Mouse (Mus musculus) MEL (cell line): ENCODE results near the gene Apon. TPM values are rescaled to one million over a fixed set of nuclear protein-coding genes. Genes with fewer than 3 reads are reported as not detected.
A peak's percentile ranks its signal among the peaks of the same experiment; 100 is the strongest.

Experiments used
- DNase-seq: peaks from one replicate; pipeline ENCODE4 v3.0.0; 2011; ENCODE audit warnings: low read depth, low spot score
- H3K27ac ChIP-seq: 2 replicates; pipeline ENCODE4 v1.5.1; 2012; ENCODE audit warnings: low read depth, mild to moderate bottlenecking, control low read depth, low read length, moderate library complexity; ENCODE audit not compliant: control insufficient read depth
- H3K27me3 ChIP-seq, 2 experiments: fragments of 150-350 bp in 1 of 2; sonication (generic) in 1 of 2; 2 replicates each; pipeline ENCODE4 v1.6.1; 2012; ENCODE audit warnings: low read length in 2 of 2, mild to moderate bottlenecking in 2 of 2, improper control_type of control experiment in 1 of 2, moderate library complexity in 1 of 2; ENCODE audit not compliant: insufficient read depth in 2 of 2, control insufficient read depth in 1 of 2
- H3K36me3 ChIP-seq, 2 experiments: 2 replicates each; pipeline ENCODE4 v1.6.1; 2012 to 2014; ENCODE audit warnings: low read length in 2 of 2, improper control_type of control experiment in 1 of 2, inconsistent platforms in 1 of 2, mild to moderate bottlenecking in 1 of 2; ENCODE audit not compliant: insufficient read depth in 2 of 2, control insufficient read depth in 1 of 2
- H3K4me1 ChIP-seq, 2 experiments: fragments of 150-350 bp in 1 of 2; sonication (generic) in 1 of 2; 2 replicates each; pipeline ENCODE4 v1.6.1; 2012; ENCODE audit warnings: low read length in 2 of 2, improper control_type of control experiment in 1 of 2, mild to moderate bottlenecking in 1 of 2; ENCODE audit not compliant: insufficient read depth in 2 of 2, control insufficient read depth in 1 of 2
- H3K4me3 ChIP-seq, 2 experiments: fragments of 150-350 bp in 1 of 2; sonication (generic) in 1 of 2; 2 replicates each; pipeline ENCODE4 v1.5.1; 2012; ENCODE audit warnings: low read depth in 2 of 2, low read length in 2 of 2, mild to moderate bottlenecking in 2 of 2, moderate library complexity in 2 of 2, control low read depth in 1 of 2, improper control_type of control experiment in 1 of 2; ENCODE audit not compliant: control insufficient read depth in 1 of 2, insufficient read depth in 1 of 2
- H3K79me2 ChIP-seq: 2 replicates; pipeline ENCODE4 v1.6.1; 2012; ENCODE audit warnings: mild to moderate bottlenecking, low read length, moderate library complexity; ENCODE audit not compliant: control insufficient read depth, poor library complexity, insufficient read depth
- H3K9ac ChIP-seq: 2 replicates; pipeline ENCODE4 v1.6.1; 2012; ENCODE audit warnings: low read depth, mild to moderate bottlenecking, control low read depth, low read length, moderate library complexity; ENCODE audit not compliant: control insufficient read depth, poor library complexity, severe bottlenecking
- H3K9me3 ChIP-seq: fragments of 150-350 bp; sonication (generic); replicated peaks from 2 replicates; pipeline ENCODE4 v1.6.1; 2012; ENCODE audit warnings: mild to moderate bottlenecking, low read length, improper control_type of control experiment, moderate library complexity; ENCODE audit not compliant: insufficient read depth
- BHLHE40 ChIP-seq: IDR thresholded peaks from 2 replicates; pipeline ENCODE4 v1.6.1; 2012; ENCODE audit warnings: low read depth, mild to moderate bottlenecking, inconsistent platforms, low read length, improper control_type of control experiment, borderline replicate concordance
- CHD1 ChIP-seq: IDR thresholded peaks from 2 replicates; pipeline ENCODE4 v1.6.1; 2012; ENCODE audit warnings: low read depth, mild to moderate bottlenecking, inconsistent platforms, low read length, improper control_type of control experiment
- ELF1 ChIP-seq: IDR thresholded peaks from 2 replicates; pipeline ENCODE4 v1.6.1; 2014; ENCODE audit warnings: low read depth, mild to moderate bottlenecking, inconsistent platforms, low read length, improper control_type of control experiment, moderate library complexity
- EP300 ChIP-seq, 2 experiments: IDR thresholded peaks; 2 replicates each; pipeline ENCODE4 v1.6.1; 2011; ENCODE audit warnings: improper control_type of control experiment in 2 of 2, low read length in 2 of 2, low read depth in 1 of 2, mild to moderate bottlenecking in 1 of 2
- ETS1 ChIP-seq: IDR thresholded peaks from 2 replicates; pipeline ENCODE4 v1.6.1; 2012; ENCODE audit warnings: low read depth, mild to moderate bottlenecking, inconsistent platforms, low read length, improper control_type of control experiment, moderate library complexity
- GABPA ChIP-seq: IDR thresholded peaks from 2 replicates; pipeline ENCODE4 v1.6.1; 2012; ENCODE audit warnings: low read depth, mild to moderate bottlenecking, inconsistent platforms, low read length, improper control_type of control experiment, moderate library complexity
- HCFC1 ChIP-seq: IDR thresholded peaks from 2 replicates; pipeline ENCODE4 v1.6.1; 2012; ENCODE audit warnings: low read depth, mild to moderate bottlenecking, inconsistent platforms, low read length, improper control_type of control experiment, moderate library complexity
- JUND ChIP-seq: IDR thresholded peaks from 2 replicates; pipeline ENCODE4 v1.6.1; 2011; ENCODE audit warnings: low read depth, mild to moderate bottlenecking, improper control_type of control experiment, low read length
- MYC ChIP-seq: IDR thresholded peaks from 2 replicates; pipeline ENCODE4 v1.6.1; 2011; ENCODE audit warnings: low read depth, mild to moderate bottlenecking, low read length, improper control_type of control experiment, moderate library complexity
- NELFE ChIP-seq: IDR thresholded peaks from 2 replicates; pipeline ENCODE4 v1.6.1; 2011; ENCODE audit warnings: low read depth, low read length, improper control_type of control experiment
- RCOR1 ChIP-seq: IDR thresholded peaks from 2 replicates; pipeline ENCODE4 v1.6.1; 2012; ENCODE audit warnings: low read depth, mild to moderate bottlenecking, inconsistent platforms, low read length, improper control_type of control experiment
- TAL1 ChIP-seq: IDR thresholded peaks from 2 replicates; pipeline ENCODE4 v1.6.1; 2012; ENCODE audit warnings: mild to moderate bottlenecking, inconsistent platforms, low read length, moderate library complexity, mixed read lengths
- ZNF384 ChIP-seq: IDR thresholded peaks from 2 replicates; pipeline ENCODE4 v1.6.1; 2012; ENCODE audit warnings: low read depth, mild to moderate bottlenecking, inconsistent platforms, low read length, improper control_type of control experiment
- polyA plus RNA-seq, 2 experiments: library from polyadenylated mRNA; stranded (reverse) in 1 of 2; unstranded in 1 of 2; fragments of >175 nt in 1 of 2; fragments of >200 nt in 1 of 2; gene quantifications; 2 replicates each; pipeline versions ENCODE4 v1.2.1 to v1.2.4; 2012; ENCODE audit warnings: low replicate concordance in 2 of 2, low read depth in 1 of 2; ENCODE audit not compliant: insufficient read length in 2 of 2, insufficient read depth in 1 of 2, missing spikeins in 1 of 2
- total RNA-seq: library from RNA; depleted of rRNA; stranded (reverse); fragments of 300-350 nt; gene quantifications from 2 replicates; pipeline ENCODE4 v1.2.3, GENCODE M21; 2012

Gene Apon
- total and polyA plus RNA-seq, 3 experiments, result 0.27 to 0.46 TPM; not detected in 1

DNA sequence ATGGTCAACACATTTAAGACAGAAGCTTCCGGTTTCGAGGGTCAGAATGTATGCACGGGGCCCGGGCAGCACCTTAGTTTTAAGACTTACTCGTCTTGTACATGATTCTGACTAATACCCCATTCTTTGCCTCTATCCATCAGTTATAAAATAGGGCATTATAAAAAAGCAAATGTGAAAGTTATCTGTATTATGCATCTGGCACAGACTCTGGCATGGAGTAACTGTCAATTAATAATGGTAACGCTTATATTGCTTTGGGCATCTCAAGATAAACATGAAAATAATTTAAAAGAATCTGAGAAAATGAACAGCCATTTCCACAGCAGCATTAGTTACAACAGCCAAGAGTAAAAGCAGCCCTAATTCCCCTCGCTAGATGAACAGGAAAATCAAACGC, 25.9 kb upstream of the Apon start:
- H3K9me3 ChIP-seq, result no peaks in the 10 kb centered on the region
- peaks cover 10% of the 10 kb centered on the region for H3K79me2 ChIP-seq
- H3K36me3 ChIP-seq, result peaks cover 0 to 10% of the 10 kb centered on the region in 2 experiments; a peak in 2 of 4 replicates
- H3K4me1 ChIP-seq, result peaks cover 5 to 11% of the 10 kb centered on the region in 2 experiments
- no peak overlapping the region for H3K4me3 ChIP-seq
- no peak overlapping the region for H3K27ac ChIP-seq
- H3K9ac ChIP-seq, result 0 out of 2 replicates have a peak overlapping the region, but pooled peaks have one; percentile 8
- peak in 1 of 2 experiments; percentile 64; a peak in 3 of 4 replicates for TF ChIP-seq EP300 (IDR thresholded peaks at IDR 0.05; ENCODE audit: low read depth in 1 of 2, low read length in 2 of 2)
- no peak for TF ChIP-seq ETS1
- H3K27me3 ChIP-seq, result no peaks in the 10 kb centered on the region
- DNase-seq, result no peak

- H3K27ac ChIP-seq, result peak overlapping the region; percentile 93; the same call in 1 of the 2 replicates
- H3K4me3 ChIP-seq, result peak overlapping the region in 1 of 2 experiments; percentile 85; a peak in 2 of 4 replicates
- TF ChIP-seq BHLHE40 (no peak), ETS1 (no peak), GABPA (no peak), NELFE (no peak), ELF1 (no peak), TAL1 (no peak), HCFC1 (no peak), CHD1 (no peak), ZNF384 (no peak), JUND (no peak), MYC (no peak)
- peaks cover 0 to 10% of the 10 kb centered on the region in 2 experiments; a peak in 2 of 4 replicates for H3K36me3 ChIP-seq
- H3K79me2 ChIP-seq, result peaks cover 12% of the 10 kb centered on the region
- peak overlapping the region; percentile 94 for H3K9ac ChIP-seq
- peaks cover 5 to 11% of the 10 kb centered on the region in 2 experiments for H3K4me1 ChIP-seq
- H3K27me3 ChIP-seq, result no peaks in the 10 kb centered on the region
- H3K9me3 ChIP-seq, result no peaks in the 10 kb centered on the region
- DNase-seq, result no peak
These were observed 23.3 kb upstream of the Apon start for GRCm38 (mm10) chr10:128230582-128230981.

DNA sequence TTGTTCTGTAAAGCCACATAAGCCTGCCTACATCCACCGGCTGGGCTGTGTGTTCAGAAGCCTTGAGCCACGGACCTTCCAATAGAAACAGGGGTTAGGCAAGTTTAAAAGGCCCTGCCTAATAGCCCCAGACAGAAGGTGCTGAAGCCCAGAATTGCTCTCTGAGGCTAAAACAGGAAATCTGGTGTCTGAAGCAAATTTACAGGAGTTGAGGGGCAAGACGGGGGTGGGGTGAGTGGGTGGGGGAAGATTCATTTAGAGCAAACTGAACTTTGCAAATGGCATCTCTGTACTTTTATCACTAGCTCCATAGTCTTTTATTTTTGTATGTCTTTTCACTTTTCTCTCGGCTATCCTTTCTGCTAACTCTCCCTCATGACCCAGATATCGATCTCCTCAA, 22.8 kb upstream of the Apon start:
- no peaks in the 10 kb centered on the region for H3K27me3 ChIP-seq
- TF ChIP-seq RCOR1, result 0 out of 2 replicates have a peak, but pooled peaks have one; percentile 10
- TF ChIP-seq BHLHE40, result no peak
- TF ChIP-seq CHD1, result no peak
- TF ChIP-seq, all 39 proteins: peak for 1
- Histone ChIP-seq H3K27ac (peak overlapping the region; percentile 93), H3K4me1 (peaks cover 5 to 11% of the 10 kb centered on the region in 2 experiments), H3K9me3 (no peaks in the 10 kb centered on the region), H3K9ac (peak overlapping the region; percentile 94), H3K79me2 (peaks cover 14% of the 10 kb centered on the region), H3K36me3 (peaks cover 0 to 11% of the 10 kb centered on the region in 2 experiments; a peak in 2 of 4 replicates), H3K4me3 (peak overlapping the region; percentile 79 to 85)
- DNase-seq, result peak; percentile 62
